In the genomic region with DNA sequence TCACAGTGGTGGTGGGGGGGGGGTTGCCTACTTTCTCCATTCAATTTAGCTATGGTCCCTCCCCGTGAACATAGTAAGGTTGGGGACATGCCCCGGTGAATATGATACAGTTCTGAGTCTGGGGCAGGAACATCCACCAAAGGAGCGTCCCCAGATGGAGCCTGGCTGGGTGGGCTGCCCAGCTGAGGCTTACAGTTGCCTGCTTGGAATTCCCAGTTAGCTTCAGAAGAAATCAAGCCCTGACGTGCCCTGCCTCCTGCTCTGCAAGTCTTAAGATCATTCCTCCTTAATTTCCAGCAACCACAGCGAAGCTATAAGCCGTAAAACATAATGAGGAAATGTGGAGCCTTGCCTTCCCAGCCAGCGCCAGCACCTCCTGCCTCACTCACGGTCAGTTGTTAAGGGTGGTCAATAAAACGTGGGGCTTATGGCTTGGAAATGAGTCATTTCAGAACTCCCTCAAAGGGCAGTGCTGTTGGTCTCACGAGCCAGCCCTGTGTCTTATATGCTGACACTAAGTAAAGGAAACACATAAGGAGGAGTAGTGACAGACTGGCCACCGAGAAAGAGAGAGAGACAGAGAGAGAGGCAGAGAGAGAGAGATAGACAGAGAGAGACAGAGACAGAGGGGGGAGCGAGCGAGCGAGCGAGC, we compare ENCODE assay signal across 8 mouse cellular contexts. TPM values are rescaled to one million over a fixed set of nuclear protein-coding genes. Genes with fewer than 3 reads are reported as not detected.
A peak's percentile ranks its signal among the peaks of the same experiment; 100 is the strongest.
DNase-seq lines count a peak whose midpoint lies in the region; ATAC-seq lines count a peak whose summit lies in the region.

No protein-coding gene starts in this region.

- peaks cover 29 to 35% of the 10 kb centered on the region in 2 experiments for H3K4me1 ChIP-seq in heart, embryonic 14.5 days (ENCODE audit: control insufficient read depth in 2 of 2, insufficient read depth in 2 of 2, low read length in 2 of 2)
- peaks cover 27% of the 10 kb centered on the region for H3K4me1 ChIP-seq in hindbrain, embryonic 11.5 days (replicated peaks; ENCODE audit: control insufficient read depth, insufficient read depth, low read length)
- H3K4me1 ChIP-seq in midbrain, embryonic 12.5 days: peaks cover 76% of the 10 kb centered on the region

- intact Hi-C loops in heart, postnatal 25 days (cut with DNase I): loop anchor here (5.0 to 10.0 kb wide), 2 partner anchors 37 to 215 kb away; partner anchors contain the start of gene Dph7
- intact Hi-C loops in left cerebral cortex, postnatal 14 days (cut with DNase I): loop anchor here (5.0 kb wide), 3 partner anchors 52 to 217 kb away; partner anchors contain the start of gene Dph7

- H3K9ac ChIP-seq in heart, embryonic 14.5 days (ENCODE audit: low read length): peak overlapping the region; percentile 58; the same call in 1 of the 2 replicates
- H3K9ac ChIP-seq in hindbrain, embryonic 11.5 days (ENCODE audit: low read depth, low read length): peak overlapping the region; percentile 29
- peak overlapping the region; percentile 48 for H3K9ac ChIP-seq in midbrain, embryonic 12.5 days (replicated peaks)

- H3K36me3 ChIP-seq in heart, embryonic 14.5 days (ENCODE audit: control insufficient read depth, insufficient read depth, low read length): no peaks in the 10 kb centered on the region; the same call in 1 of the 2 replicates
- 0 out of 2 replicates have a peak, but pooled peaks cover 3% of the 10 kb centered on the region for H3K36me3 ChIP-seq in hindbrain, embryonic 11.5 days (ENCODE audit: control insufficient read depth, insufficient read depth, low read length)
- 0 out of 2 replicates have a peak, but pooled peaks cover 3% of the 10 kb centered on the region for H3K36me3 ChIP-seq in midbrain, embryonic 12.5 days

- H3K4me2 ChIP-seq in heart, embryonic 14.5 days (ENCODE audit: low read length): peak overlapping the region; percentile 95
- peak overlapping the region; percentile 83 for H3K4me2 ChIP-seq in hindbrain, embryonic 11.5 days (replicated peaks; ENCODE audit: low read depth, low read length)
- peak overlapping the region; percentile 75 for H3K4me2 ChIP-seq in midbrain, embryonic 12.5 days (replicated peaks)

- no peak for ATAC-seq in heart, embryonic 14.5 days (ENCODE audit: insufficient number of reproducible peaks, insufficient read depth, low FRiP score, low read depth)
- ATAC-seq in hindbrain, embryonic 11.5 days (ENCODE audit: low FRiP score): no peak
- ATAC-seq in midbrain, embryonic 12.5 days (ENCODE audit: low FRiP score, low read depth): no peak; the same call in 1 of the 2 replicates

- H3K27ac ChIP-seq in heart, embryonic 14.5 days (replicated peaks in 1 of 2; ENCODE audit: control insufficient read depth in 1 of 2, insufficient read depth in 1 of 2, low read depth in 2 of 2, low read length in 2 of 2): peak overlapping the region in 1 of 2 experiments; percentile 59; a peak in 2 of 4 replicates
- peak overlapping the region; percentile 94; the same call in 1 of the 2 replicates for H3K27ac ChIP-seq in hindbrain, embryonic 11.5 days (ENCODE audit: low read depth, low read length)
- H3K27ac ChIP-seq in midbrain, embryonic 12.5 days (replicated peaks): peak overlapping the region; percentile 63

- H3K9me3 ChIP-seq in heart, embryonic 14.5 days (ENCODE audit: control insufficient read depth, low read length): no peaks in the 10 kb centered on the region
- no peaks in the 10 kb centered on the region for H3K9me3 ChIP-seq in hindbrain, embryonic 11.5 days (ENCODE audit: control insufficient read depth, low read length)
- H3K9me3 ChIP-seq in midbrain, embryonic 12.5 days: no peaks in the 10 kb centered on the region

- WGBS in heart, embryonic 14.5 days: 56% methylated on average over 15 of the region's 15 CpGs
- 39% methylated on average over 15 of the region's 15 CpGs for WGBS in hindbrain, embryonic 11.5 days
- WGBS in midbrain, embryonic 12.5 days: 42% methylated on average over 15 of the region's 15 CpGs

- no peak for DNase-seq in heart, postnatal 25 days (ENCODE audit: low spot score)
- peak; percentile 46 for DNase-seq in Muller cell, postnatal 12 days (ENCODE audit: inconsistent ontology term)
- no peak for DNase-seq in hindbrain, embryonic 11.5 days (ENCODE audit: low spot score)
- DNase-seq in thymus, postnatal 0 days (ENCODE audit: low spot score): no peak
- no peak for DNase-seq in left cerebral cortex, postnatal 14 days (ENCODE audit: low spot score in 2 of 2)
- DNase-seq in gastrocnemius, adult 8-10 months (ENCODE audit: low spot score in 2 of 2): no peak

- H3K27me3 ChIP-seq in heart, embryonic 14.5 days (ENCODE audit: control insufficient read depth, insufficient read depth, low read length): peaks cover 48% of the 10 kb centered on the region
- H3K27me3 ChIP-seq in hindbrain, embryonic 11.5 days (ENCODE audit: control insufficient read depth, insufficient read depth, low read length): 0 out of 2 replicates have a peak, but pooled peaks cover 3% of the 10 kb centered on the region
- 0 out of 2 replicates have a peak, but pooled peaks cover 12% of the 10 kb centered on the region for H3K27me3 ChIP-seq in midbrain, embryonic 12.5 days

- H3K4me3 ChIP-seq in heart, embryonic 14.5 days (ENCODE audit: control insufficient read depth in 1 of 2, insufficient read depth in 1 of 2, low read depth in 1 of 2, low read length in 2 of 2): peak overlapping the region in 1 of 2 experiments; percentile 64; a peak in 2 of 4 replicates
- H3K4me3 ChIP-seq in hindbrain, embryonic 11.5 days (ENCODE audit: low read depth, low read length): peak overlapping the region; percentile 90
- peak overlapping the region; percentile 85 for H3K4me3 ChIP-seq in midbrain, embryonic 12.5 days

RNA-seq across cellular contexts. Expression of gene Nrarp, which starts 0.9 kb away (rescaled TPM):
- polyA plus RNA-seq in heart, embryonic 14.5 days (2014; fragmentation: Nextera tagmentation; extraction: Ambion mirVana): 11.9 and 13.9 TPM in 2 replicates
- 10 to 100 TPM in 1 of 2 experiments, 1 to 10 TPM in 1; 7.2 to 11.5 TPM for total RNA-seq in heart, postnatal 25 days (2021)
- polyA plus RNA-seq in hindbrain, embryonic 11.5 days (2014; fragmentation: Nextera tagmentation; extraction: Ambion mirVana): 44.6 and 60.5 TPM in 2 replicates
- 91.2 and 92.1 TPM in 2 replicates for polyA plus RNA-seq in midbrain, embryonic 12.5 days (2016; fragmentation: Nextera tagmentation; extraction: Ambion mirVana)
- polyA plus RNA-seq in thymus, postnatal 0 days (2015; fragmentation: Nextera tagmentation; extraction: Ambion mirVana): 9.5 TPM in 2 replicates
- total RNA-seq in left cerebral cortex, postnatal 14 days (2021): 10 to 100 TPM; 38.6 to 44.9 TPM
- 1 to 10 TPM; 3.0 to 7.1 (median 5.9) TPM for total RNA-seq in gastrocnemius, adult 8-10 months (2022)

RNA-seq across cellular contexts. Expression of gene Tor4a, which starts 17.0 kb away (rescaled TPM):
- 6.5 and 8.0 TPM in 2 replicates for polyA plus RNA-seq in heart, embryonic 14.5 days (2014; fragmentation: Nextera tagmentation; extraction: Ambion mirVana)
- total RNA-seq in heart, postnatal 25 days (2021): 1 to 10 TPM; 4.1 to 4.2 TPM
- polyA plus RNA-seq in hindbrain, embryonic 11.5 days (2014; fragmentation: Nextera tagmentation; extraction: Ambion mirVana): 0.94 and 2.4 TPM in 2 replicates
- 1.4 and 1.6 TPM in 2 replicates for polyA plus RNA-seq in midbrain, embryonic 12.5 days (2016; fragmentation: Nextera tagmentation; extraction: Ambion mirVana)
- polyA plus RNA-seq in thymus, postnatal 0 days (2015; fragmentation: Nextera tagmentation; extraction: Ambion mirVana): 23.5 and 25.6 TPM in 2 replicates
- 1 to 10 TPM; 1.7 to 2.6 TPM for total RNA-seq in left cerebral cortex, postnatal 14 days (2021)
- total RNA-seq in gastrocnemius, adult 8-10 months (2022): under 1 TPM; 0.48 to 0.92 (median 0.76) TPM

RNA-seq across cellular contexts. Expression of gene Nelfb, which starts 31.6 kb away (rescaled TPM):
- polyA plus RNA-seq in heart, embryonic 14.5 days (2014; fragmentation: Nextera tagmentation; extraction: Ambion mirVana): 58.4 and 65.9 TPM in 2 replicates
- 10 to 100 TPM; 36.1 to 40.6 TPM for total RNA-seq in heart, postnatal 25 days (2021)
- 89.6 and 93.7 TPM in 2 replicates for polyA plus RNA-seq in hindbrain, embryonic 11.5 days (2014; fragmentation: Nextera tagmentation; extraction: Ambion mirVana)
- 118 and 123 TPM in 2 replicates for polyA plus RNA-seq in midbrain, embryonic 12.5 days (2016; fragmentation: Nextera tagmentation; extraction: Ambion mirVana)
- 73.3 and 78.1 TPM in 2 replicates for polyA plus RNA-seq in thymus, postnatal 0 days (2015; fragmentation: Nextera tagmentation; extraction: Ambion mirVana)
- total RNA-seq in left cerebral cortex, postnatal 14 days (2021): 10 to 100 TPM; 49.9 to 52.1 TPM
- 10 to 100 TPM; 20.8 to 28.3 (median 22.6) TPM for total RNA-seq in gastrocnemius, adult 8-10 months (2022)

RNA-seq across cellular contexts. Expression of gene Stpg3, which starts 34.7 kb away (rescaled TPM):
- not detected in 2 replicates for polyA plus RNA-seq in heart, embryonic 14.5 days (2014; fragmentation: Nextera tagmentation; extraction: Ambion mirVana)
- not detected for total RNA-seq in heart, postnatal 25 days (2021)
- polyA plus RNA-seq in hindbrain, embryonic 11.5 days (2014; fragmentation: Nextera tagmentation; extraction: Ambion mirVana): not detected in 2 replicates
- polyA plus RNA-seq in midbrain, embryonic 12.5 days (2016; fragmentation: Nextera tagmentation; extraction: Ambion mirVana): not detected in 2 replicates
- polyA plus RNA-seq in thymus, postnatal 0 days (2015; fragmentation: Nextera tagmentation; extraction: Ambion mirVana): 0.14 TPM in 1 of 2 replicates, not detected in the other
- total RNA-seq in left cerebral cortex, postnatal 14 days (2021): under 1 TPM; 0.27 to 0.44 TPM
- not detected for total RNA-seq in gastrocnemius, adult 8-10 months (2022)

RNA-seq across cellular contexts. Expression of gene Fam166a, which starts 38.9 kb away (rescaled TPM):
- polyA plus RNA-seq in heart, embryonic 14.5 days (2014; fragmentation: Nextera tagmentation; extraction: Ambion mirVana): 0.93 TPM in 1 of 2 replicates, not detected in the other
- total RNA-seq in heart, postnatal 25 days (2021): not detected
- not detected in 2 replicates for polyA plus RNA-seq in hindbrain, embryonic 11.5 days (2014; fragmentation: Nextera tagmentation; extraction: Ambion mirVana)
- 0.21 and 1.6 TPM in 2 replicates for polyA plus RNA-seq in midbrain, embryonic 12.5 days (2016; fragmentation: Nextera tagmentation; extraction: Ambion mirVana)
- polyA plus RNA-seq in thymus, postnatal 0 days (2015; fragmentation: Nextera tagmentation; extraction: Ambion mirVana): 0.34 TPM in 1 of 2 replicates, not detected in the other
- not detected for total RNA-seq in left cerebral cortex, postnatal 14 days (2021)
- total RNA-seq in gastrocnemius, adult 8-10 months (2022): not detected
